Mouse (Mus musculus) cortical plate, adult 2 months (tissue): Measurements from ENCODE around the gene Ackr3.

ENCODE experiments used
- CTCF ChIP-seq: fragments of 200-500 bp; IDR thresholded peaks from 2 replicates; pipeline ENCODE4 v1.5.1; 2011; ENCODE audit warnings: mild to moderate bottlenecking, control low read depth, low read length; ENCODE audit not compliant: insufficient read depth; ENCODE audit errors: extremely low read depth
- POLR2A ChIP-seq: fragments of 200-500 bp; IDR thresholded peaks from 2 replicates; pipeline ENCODE4 v1.6.1; 2011; ENCODE audit warnings: mild to moderate bottlenecking, low read length, control low read depth; ENCODE audit not compliant: insufficient read depth; ENCODE audit errors: extremely low read depth

- TF ChIP-seq POLR2A (no peak), CTCF (no peak)
Observed at GRCm38 (mm10) chr1:90186874-90187273, 16.9 kb upstream of the Ackr3 start.
